Mouse (Mus musculus) embryonic stem cell, embryonic (primary cell): Measurements from ENCODE around the gene Rap1a.

ENCODE experiments used
- CTCF ChIA-PET, 4 experiments: fragments of 300-600 bp in 2 of 4; fragments of 350-600 bp in 2 of 4; sonication (Branson Sonifier 250); formaldehyde crosslinking; loops; one replicate each; lab custom pipeline; 2022; ENCODE audit warnings: inconsistent platforms in 2 of 4; lab: Charles Lee
- POLR2A ChIA-PET, 4 experiments: fragments of 300-600 bp in 2 of 4; fragments of 350-600 bp in 2 of 4; sonication (Branson Sonifier 250); formaldehyde crosslinking; loops; one replicate each; lab custom pipeline; 2022; ENCODE audit warnings: antibody characterized with exemption in 4 of 4, inconsistent platforms in 1 of 4; lab: Charles Lee

Rap1a gene

DNA sequence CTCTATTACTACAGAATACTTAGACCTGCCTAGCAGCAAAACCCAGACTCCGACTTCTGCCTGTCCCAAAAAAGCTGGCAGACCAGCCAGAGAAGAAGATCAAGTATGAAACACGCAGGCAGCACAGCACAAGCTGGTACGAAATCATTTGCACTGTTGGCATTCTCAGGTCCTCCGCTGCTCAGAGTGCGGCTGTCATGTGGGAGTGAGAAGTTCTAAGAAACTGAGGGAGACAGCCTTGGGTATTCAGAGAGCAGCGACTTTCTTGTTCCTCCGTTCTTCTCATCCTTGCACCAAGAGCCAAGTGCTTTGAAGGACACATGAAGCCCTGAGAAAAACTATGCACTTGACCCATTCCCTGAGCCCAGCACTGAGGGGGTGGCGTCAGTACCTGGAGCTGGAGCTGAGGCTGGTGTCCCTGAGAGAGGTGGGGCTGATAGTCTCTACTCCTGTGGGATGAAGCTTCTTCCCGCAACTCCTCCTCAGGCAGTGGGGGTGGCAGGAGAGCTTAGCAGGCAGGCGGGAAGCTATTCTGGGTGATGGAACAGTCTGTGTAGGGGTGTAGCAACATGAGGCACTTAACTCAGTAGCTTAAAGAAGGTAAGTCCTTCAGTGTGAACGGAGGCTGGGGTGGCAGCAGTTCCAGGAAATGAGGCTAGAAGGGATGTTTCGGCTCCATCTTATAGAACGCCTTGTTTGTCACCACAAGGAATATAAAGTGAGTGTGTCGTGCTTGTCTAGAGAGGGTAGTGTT, 107.6 kb downstream of the Rap1a start:
- ChIA-PET CTCF (no interaction called here), POLR2A (interaction anchor here in 2 of 4 experiments (0.9 to 1.3 kb wide), 5 partner anchors 11 to 32 kb away, joined by 3 to 6 read pairs (median 3); partner anchors contain the start of gene Inka2 (in 1 of the 2))

- CTCF ChIA-PET, result interaction anchor here in 3 of 4 experiments (0.8 to 1.6 kb wide), 4 partner anchors 26 to 211 kb away, joined by 3 read pairs; no protein-coding TSS in a partner anchor
- POLR2A ChIA-PET, result interaction anchor here in 2 of 4 experiments (0.6 to 5.2 kb wide), 5 partner anchors 11 to 338 kb away, joined by 3 to 29 read pairs (median 3); partner anchors contain the start of genes Atp5f1 (in 1 of the 2), Inka2 (in 1 of the 2) and Wdr77 (in 1 of the 2)
Measured at GRCm38 (mm10) chr3:105688536-105688935, 112.6 kb downstream of the Rap1a start.

DNA sequence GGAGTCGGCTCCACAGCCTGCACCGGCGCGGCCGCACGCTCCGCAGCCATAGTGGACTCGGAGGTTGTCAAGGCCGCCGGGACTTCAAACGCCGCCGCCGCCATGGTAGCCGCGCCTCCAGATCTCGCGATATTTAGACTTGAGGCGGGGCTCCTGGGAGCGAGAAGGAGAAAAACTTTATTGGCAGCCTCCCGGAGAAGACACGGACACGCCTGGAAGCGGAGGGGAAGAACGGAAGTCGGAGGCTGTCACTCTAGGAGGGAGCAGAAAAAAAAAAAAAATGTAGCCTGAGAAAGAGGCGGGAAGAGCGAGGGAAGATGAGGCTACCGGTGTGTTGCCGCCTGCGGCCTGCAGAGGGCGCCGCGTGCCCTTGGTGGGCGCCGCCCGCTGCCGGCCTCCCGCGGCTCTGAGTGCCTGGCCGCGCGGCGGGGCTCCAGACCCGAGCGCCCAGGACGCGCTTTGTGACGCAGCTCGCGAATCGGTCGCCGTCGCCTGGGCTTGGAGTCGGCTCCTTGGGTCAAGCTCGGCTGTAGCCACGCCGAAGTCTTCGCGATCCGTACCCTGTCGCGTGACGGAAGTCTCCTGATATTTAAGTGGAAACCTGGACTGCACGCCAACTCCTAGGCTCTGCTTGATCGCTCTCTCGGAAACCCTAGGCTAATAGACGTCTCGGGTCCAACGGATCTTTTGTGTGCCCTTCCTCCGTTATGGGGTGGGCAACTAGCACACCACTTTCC, 113.6 kb downstream of the Rap1a start, which contains the start of gene Ddx20:
TSS of gene Ddx20 (minus strand) at position 251 of the 737 bp plus-strand sequence.
- CTCF ChIA-PET, result interaction anchor here in 3 of 4 experiments (0.9 to 1.6 kb wide), 4 partner anchors 39 to 212 kb away, joined by 3 to 4 read pairs (median 3); no protein-coding TSS in a partner anchor
- POLR2A ChIA-PET, result interaction anchor here in 3 of 4 experiments (0.7 to 5.2 kb wide), 18 partner anchors 10 to 277 kb away, joined by 3 to 29 read pairs (median 4); partner anchors contain the start of genes Wdr77 (in 2 of the 3), Atp5f1 (in 1 of the 3) and Inka2 (in 1 of the 3)

GRCm38 (mm10) chr3:105686394-105687323, 114.5 kb downstream of the Rap1a start:
- POLR2A ChIA-PET, result interaction anchor here in 3 of 4 experiments (0.7 to 5.2 kb wide), 22 partner anchors 11 to 278 kb away, joined by 3 to 29 read pairs (median 4); partner anchors contain the start of genes Wdr77 (in 3 of the 3), Atp5f1 (in 1 of the 3) and Inka2 (in 1 of the 3)

GRCm38 (mm10) chr3:105680346-105680745, 120.8 kb downstream of the Rap1a start:
- CTCF ChIA-PET, result no interaction called here
- POLR2A ChIA-PET, result interaction anchor here in 2 of 4 experiments (1.2 to 1.6 kb wide), 3 partner anchors 23 to 278 kb away, joined by 3 to 4 read pairs (median 3); partner anchors contain the start of gene Wdr77 (in 1 of the 2)

More at GRCm38 (mm10) chr3:105686394-105687323, 114.5 kb downstream of the Rap1a start:
- CTCF ChIA-PET, result interaction anchor here in 2 of 4 experiments (1.0 to 1.6 kb wide), 2 partner anchors 40 to 213 kb away, joined by 3 to 4 read pairs; no protein-coding TSS in a partner anchor
